In the genomic region with DNA sequence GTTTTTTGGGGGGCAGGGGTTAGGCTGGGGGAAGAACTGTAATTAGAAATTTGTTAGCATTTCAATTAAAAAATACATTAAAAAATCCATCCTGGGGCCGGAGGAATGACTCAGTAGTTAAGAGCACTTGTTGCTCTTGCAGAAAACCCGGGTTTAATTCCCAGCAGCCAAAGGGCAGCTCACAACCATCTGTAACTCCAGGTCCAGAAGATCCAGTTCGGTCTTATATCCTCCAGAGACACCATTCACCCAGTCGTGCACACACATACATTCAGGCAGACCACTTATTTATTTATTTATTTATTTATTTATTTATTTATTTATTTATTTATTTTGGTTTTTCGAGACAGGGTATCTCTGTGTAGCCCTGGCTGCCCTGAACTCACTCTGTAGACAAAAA, we compare ENCODE assay signal across 11 mouse cellular contexts. TPM values are rescaled to one million over a fixed set of nuclear protein-coding genes. Genes with fewer than 3 reads are reported as not detected.
DNase-seq lines count a peak whose midpoint lies in the region; ATAC-seq and TF ChIP-seq lines count a peak whose summit lies in the region.
"Had no signal": no experiment of that assay in that cellular context is flagged by ENCODE, and none has a peak within 500 bp of the region (broad histone marks: within the 10 kb centered on the region; RNA-seq: fewer than 3 reads in every experiment).

No protein-coding gene starts in this region.

- intact Hi-C loops in left cerebral cortex, postnatal 14 days (cut with DNase I), result no loop called here

- H3K27ac ChIP-seq in heart, embryonic 15.5 days, result no peak overlapping the region
- H3K27ac ChIP-seq in embryonic facial prominence, embryonic 13.5 days, result peak overlapping the region; percentile 73; the same call in 1 of the 2 replicates
- no peak overlapping the region for H3K27ac ChIP-seq in liver, embryonic 14.5 days
- no peak overlapping the region for H3K27ac ChIP-seq in layer of hippocampus, adult 2 months

- no peak for TF ChIP-seq CTCF in liver, embryonic 14.5 days (IDR thresholded peaks at IDR 0.05; ENCODE audit: low read depth)
- no peak for TF ChIP-seq CTCF in layer of hippocampus, adult 2 months (conservative IDR thresholded peaks at IDR 0.05)

- H3K4me3 ChIP-seq in heart, embryonic 15.5 days, result peak overlapping the region; percentile 66; the same call in 1 of the 2 replicates
- no peak overlapping the region for H3K4me3 ChIP-seq in embryonic facial prominence, embryonic 13.5 days
- H3K4me3 ChIP-seq in liver, embryonic 14.5 days (ENCODE audit: insufficient read depth in 1 of 2, low read depth in 2 of 2, low read length in 2 of 2), result 0 out of 4 replicates have a peak overlapping the region, but pooled peaks of 1 of the 2 experiments have one; percentile 81
- no peak overlapping the region for H3K4me3 ChIP-seq in layer of hippocampus, adult 2 months

- no peak for TF ChIP-seq EP300 in liver, embryonic 14.5 days (IDR thresholded peaks at IDR 0.05; ENCODE audit: low read depth)

- H3K9ac ChIP-seq in heart, embryonic 15.5 days, result no peak overlapping the region
- no peak overlapping the region for H3K9ac ChIP-seq in embryonic facial prominence, embryonic 13.5 days
- no peak overlapping the region for H3K9ac ChIP-seq in liver, embryonic 14.5 days (replicated peaks)

- no peak for DNase-seq in heart, adult 8-10 months (ENCODE audit: low spot score)
- DNase-seq in 416B (ENCODE audit: low read depth), result peak; percentile 61
- no peak for DNase-seq in liver, embryonic 14.5 days (ENCODE audit: low read depth in 3 of 3, low spot score in 3 of 3)
- DNase-seq in cerebellum, postnatal 36 days, result no peak
- DNase-seq in left cerebral cortex, postnatal 14 days (ENCODE audit: low spot score in 2 of 2), result no peak
- no peak for DNase-seq in layer of hippocampus, adult 2 months (ENCODE audit: low spot score in 2 of 2)

- peak overlapping the region; percentile 81; the same call in 1 of the 2 replicates for H3K4me2 ChIP-seq in heart, embryonic 15.5 days
- H3K4me2 ChIP-seq in embryonic facial prominence, embryonic 13.5 days, result peak overlapping the region; percentile 83
- peak overlapping the region; percentile 94; the same call in 1 of the 2 replicates for H3K4me2 ChIP-seq in liver, embryonic 14.5 days (ENCODE audit: low read depth)

- no peaks in the 10 kb centered on the region for H3K9me3 ChIP-seq in heart, embryonic 15.5 days (replicated peaks)
- H3K9me3 ChIP-seq in embryonic facial prominence, embryonic 13.5 days, result no peaks in the 10 kb centered on the region
- H3K9me3 ChIP-seq in liver, embryonic 14.5 days (ENCODE audit: control insufficient read depth, low read length), result no peaks in the 10 kb centered on the region
- H3K9me3 ChIP-seq: heart, embryonic 10.5 days had no signal

- H3K27me3 ChIP-seq in heart, embryonic 15.5 days, result no peaks in the 10 kb centered on the region
- H3K27me3 ChIP-seq in embryonic facial prominence, embryonic 13.5 days, result no peaks in the 10 kb centered on the region
- H3K27me3 ChIP-seq in liver, embryonic 14.5 days (ENCODE audit: control insufficient read depth, insufficient read depth, low read length), result no peaks in the 10 kb centered on the region

- peaks cover 17% of the 10 kb centered on the region for H3K4me1 ChIP-seq in heart, embryonic 15.5 days (replicated peaks)
- H3K4me1 ChIP-seq in embryonic facial prominence, embryonic 13.5 days, result peaks cover 6% of the 10 kb centered on the region
- peaks cover 18 to 33% of the 10 kb centered on the region in 2 experiments for H3K4me1 ChIP-seq in liver, embryonic 14.5 days (replicated peaks; ENCODE audit: control insufficient read depth in 2 of 2, insufficient read depth in 2 of 2, low read length in 1 of 2)

- 54% methylated on average over 5 of the region's 5 CpGs for WGBS in heart, embryonic 15.5 days
- 53% methylated on average over 5 of the region's 5 CpGs for WGBS in embryonic facial prominence, embryonic 13.5 days
- WGBS in liver, embryonic 14.5 days (ENCODE audit: insufficient replicate concordance), result 45% methylated on average over 5 of the region's 5 CpGs

- no peak for ATAC-seq in heart, embryonic 15.5 days (replicated peaks; ENCODE audit: insufficient number of reproducible peaks, insufficient read depth, low FRiP score, low read depth)
- no peak for ATAC-seq in embryonic facial prominence, embryonic 13.5 days (ENCODE audit: insufficient number of reproducible peaks, insufficient read depth, low FRiP score, low TSS enrichment, low read depth)
- ATAC-seq in liver, embryonic 14.5 days (ENCODE audit: insufficient read depth), result no peak

- no peaks in the 10 kb centered on the region for H3K36me3 ChIP-seq in heart, embryonic 15.5 days
- no peaks in the 10 kb centered on the region for H3K36me3 ChIP-seq in embryonic facial prominence, embryonic 13.5 days
- H3K36me3 ChIP-seq in liver, embryonic 14.5 days (replicated peaks; ENCODE audit: control insufficient read depth, insufficient read depth, low read depth), result no peaks in the 10 kb centered on the region
- H3K36me3 ChIP-seq: heart, embryonic 10.5 days had no signal

RNA-seq across cellular contexts. Expression of a gene that starts 1.2 kb away (rescaled TPM):
- polyA plus RNA-seq in heart, embryonic 15.5 days (2015; fragmentation: Nextera tagmentation; extraction: Ambion mirVana), result 56.4 TPM in 2 replicates
- total RNA-seq in heart, adult 8-10 months (2022), result 100 to 1,000 TPM; 182 to 228 (median 200) TPM
- polyA plus RNA-seq in embryonic facial prominence, embryonic 13.5 days (2015; fragmentation: Nextera tagmentation; extraction: Ambion mirVana), result 23.0 and 25.0 TPM in 2 replicates
- 47.6 and 68.4 TPM in 2 replicates for polyA plus RNA-seq in liver, embryonic 14.5 days (2012; rRNA removed)
- polyA plus RNA-seq in liver, embryonic 14.5 days (2014; fragmentation: Nextera tagmentation; extraction: Ambion mirVana), result 146 and 160 TPM in 2 replicates
- 10 to 100 TPM; 11.9 to 14.4 TPM for total RNA-seq in left cerebral cortex, postnatal 14 days (2021)
- total RNA-seq in layer of hippocampus, adult 2 months (2021), result 10 to 100 TPM; 19.0 to 19.3 TPM

RNA-seq across cellular contexts. Expression of a gene that starts 47.3 kb away (rescaled TPM):
- not detected in 2 replicates for polyA plus RNA-seq in heart, embryonic 15.5 days (2015; fragmentation: Nextera tagmentation; extraction: Ambion mirVana)
- not detected for total RNA-seq in heart, adult 8-10 months (2022)
- polyA plus RNA-seq in embryonic facial prominence, embryonic 13.5 days (2015; fragmentation: Nextera tagmentation; extraction: Ambion mirVana), result not detected in 2 replicates
- polyA plus RNA-seq in liver, embryonic 14.5 days (2012; rRNA removed), result not detected in 2 replicates
- polyA plus RNA-seq in liver, embryonic 14.5 days (2014; fragmentation: Nextera tagmentation; extraction: Ambion mirVana), result not detected in 2 replicates
- not detected for total RNA-seq in left cerebral cortex, postnatal 14 days (2021)
- not detected for total RNA-seq in layer of hippocampus, adult 2 months (2021)
- total RNA-seq: left cerebral cortex, adult 2 months had no signal
- polyA plus RNA-seq: heart, embryonic 10.5 days; kidney, adult 2 months had no signal

RNA-seq across cellular contexts. Expression of a gene that starts 47.4 kb away (rescaled TPM):
- polyA plus RNA-seq in heart, embryonic 15.5 days (2015; fragmentation: Nextera tagmentation; extraction: Ambion mirVana), result 0.05 and 0.10 TPM in 2 replicates
- not detected for total RNA-seq in heart, adult 8-10 months (2022)
- not detected in 2 replicates for polyA plus RNA-seq in embryonic facial prominence, embryonic 13.5 days (2015; fragmentation: Nextera tagmentation; extraction: Ambion mirVana)
- 0.01 and 0.04 TPM in 2 replicates for polyA plus RNA-seq in liver, embryonic 14.5 days (2012; rRNA removed)
- 0.11 TPM in 1 of 2 replicates, not detected in the other for polyA plus RNA-seq in liver, embryonic 14.5 days (2014; fragmentation: Nextera tagmentation; extraction: Ambion mirVana)
- total RNA-seq in left cerebral cortex, postnatal 14 days (2021), result under 1 TPM in 1 of 2 experiments, not detected in 1; 0.13 TPM
- total RNA-seq in layer of hippocampus, adult 2 months (2021), result not detected
- total RNA-seq: left cerebral cortex, adult 2 months had no signal
- polyA plus RNA-seq: kidney, adult 2 months had no signal

Comparison
In these comparisons a context has a peak if more than half of its experiments do, and no peak if none do; other contexts are left out.
1. RNA of a gene that starts 1.2 kb away (total RNA-seq): 182 to 228 TPM in heart, adult 8-10 months; 19.0 to 19.3 TPM in layer of hippocampus, adult 2 months and 11.9 to 14.4 TPM in left cerebral cortex, postnatal 14 days; every median in the first group is over 4 times any median in the second.
2. Peak in every context shown above with its lines, with median percentiles within 50 percentile points of each other: H3K4me2 ChIP-seq.